Mouse (Mus musculus) ES-Bruce4 (cell line): ENCODE results near the gene Nxpe4.

Source experiments
- CTCF ChIP-seq: IDR thresholded peaks from one replicate; pipeline ENCODE4 v1.8.1; 2011; ENCODE audit warnings: low read depth, low read length
- EP300 ChIP-seq: IDR thresholded peaks from 2 replicates; pipeline ENCODE4 v1.6.1; 2011; ENCODE audit warnings: low read depth, low read length; ENCODE audit not compliant: insufficient read depth
- POLR2A ChIP-seq: IDR thresholded peaks from one replicate; pipeline ENCODE4 v1.8.1; 2011; ENCODE audit warnings: low read length; ENCODE audit not compliant: insufficient read depth

GRCm38 (mm10) chr9:48423256-48423655, 261.4 kb downstream of the Nxpe4 start:
- TF ChIP-seq CTCF: no peak
- no peak for TF ChIP-seq EP300
- TF ChIP-seq POLR2A: no peak
